Mouse (Mus musculus): Measurements from ENCODE around the gene Hpcal1. TPM values are rescaled to one million over a fixed set of nuclear protein-coding genes. Genes with fewer than 3 reads are reported as not detected.

The Hpcal1 gene
- polyA plus RNA-seq, 1 experiment from 2014 or later: 64.1 TPM

DNA sequence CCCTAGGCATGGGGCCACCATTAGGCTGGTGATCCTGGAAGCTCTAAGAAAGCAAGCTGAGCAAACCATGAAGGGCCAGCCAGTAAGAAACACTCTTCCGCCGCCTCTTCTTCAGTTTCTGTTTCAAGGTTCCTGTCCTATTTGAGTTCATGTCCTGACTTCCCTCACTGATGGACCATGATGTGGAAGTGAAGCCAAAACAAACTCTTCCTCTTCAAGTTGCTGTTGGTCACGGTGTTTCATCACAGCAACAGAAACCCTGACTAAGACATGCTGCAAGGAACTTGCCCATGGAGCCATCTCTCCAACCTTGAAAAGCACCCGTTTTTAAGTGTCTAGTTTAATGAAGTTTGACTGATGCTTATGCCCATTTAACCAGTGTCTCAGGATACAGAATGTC lies 11.1 kb upstream of the Hpcal1 start:
- Histone ChIP-seq H3K27me3 (ENCODE audit: control insufficient read depth, insufficient read depth, low read length) (no peaks in the 10 kb centered on the region), H3K4me1 (ENCODE audit: control insufficient read depth, insufficient read depth, low read length) (no peaks in the 10 kb centered on the region), H3K4me3 (replicated peaks; ENCODE audit: low read length) (no peak overlapping the region), H3K36me3 (ENCODE audit: control insufficient read depth, insufficient read depth, low read length) (no peaks in the 10 kb centered on the region), H3K27ac (ENCODE audit: low read length) (no peak overlapping the region), H3K9ac (ENCODE audit: low read length) (no peak overlapping the region), H3K4me2 (ENCODE audit: low read depth, low read length) (no peak overlapping the region), H3K9me3 (replicated peaks; ENCODE audit: control insufficient read depth, low read length) (no peaks in the 10 kb centered on the region)
- 77% methylated on average over 4 of the region's 4 CpGs for WGBS
- ATAC-seq (ENCODE audit: insufficient read depth, low FRiP score): no peak

GRCm38 (mm10) chr12:17682161-17682560 lies 8.5 kb upstream of the Hpcal1 start:
- Histone ChIP-seq H3K9me3 (replicated peaks; ENCODE audit: control insufficient read depth, low read length) (no peaks in the 10 kb centered on the region), H3K27me3 (ENCODE audit: control insufficient read depth, insufficient read depth, low read length) (no peaks in the 10 kb centered on the region), H3K9ac (ENCODE audit: low read length) (no peak overlapping the region), H3K4me1 (ENCODE audit: control insufficient read depth, insufficient read depth, low read length) (no peaks in the 10 kb centered on the region), H3K4me2 (ENCODE audit: low read depth, low read length) (no peak overlapping the region), H3K27ac (ENCODE audit: low read length) (no peak overlapping the region), H3K36me3 (ENCODE audit: control insufficient read depth, insufficient read depth, low read length) (no peaks in the 10 kb centered on the region), H3K4me3 (replicated peaks; ENCODE audit: low read length) (no peak overlapping the region)
- no peak for ATAC-seq (ENCODE audit: insufficient read depth, low FRiP score)
- WGBS: 78% methylated on average over 2 of the region's 2 CpGs

GRCm38 (mm10) chr12:17684315-17684714 lies 6.3 kb upstream of the Hpcal1 start:
- H3K36me3 ChIP-seq (ENCODE audit: control insufficient read depth, insufficient read depth, low read length): no peaks in the 10 kb centered on the region
- no peak overlapping the region for H3K9ac ChIP-seq (ENCODE audit: low read length)
- no peak overlapping the region for H3K4me3 ChIP-seq (replicated peaks; ENCODE audit: low read length)
- no peaks in the 10 kb centered on the region for H3K27me3 ChIP-seq (ENCODE audit: control insufficient read depth, insufficient read depth, low read length)
- no peak overlapping the region for H3K27ac ChIP-seq (ENCODE audit: low read length)
- H3K4me2 ChIP-seq (ENCODE audit: low read depth, low read length): no peak overlapping the region
- 81% methylated on average over 1 of the region's 1 CpGs for whole genome bisulfite sequencing
- no peak for ATAC-seq (ENCODE audit: insufficient read depth, low FRiP score)
- H3K9me3 ChIP-seq (replicated peaks; ENCODE audit: control insufficient read depth, low read length): no peaks in the 10 kb centered on the region
- H3K4me1 ChIP-seq (ENCODE audit: control insufficient read depth, insufficient read depth, low read length): no peaks in the 10 kb centered on the region

GRCm38 (mm10) chr12:17686116-17686515 lies 4.5 kb upstream of the Hpcal1 start:
- H3K4me2 ChIP-seq (ENCODE audit: low read depth, low read length): no peak overlapping the region
- no peaks in the 10 kb centered on the region for H3K4me1 ChIP-seq (ENCODE audit: control insufficient read depth, insufficient read depth, low read length)
- ATAC-seq (ENCODE audit: insufficient read depth, low FRiP score): no peak
- H3K4me3 ChIP-seq (replicated peaks; ENCODE audit: low read length): no peak overlapping the region
- no peaks in the 10 kb centered on the region for H3K36me3 ChIP-seq (ENCODE audit: control insufficient read depth, insufficient read depth, low read length)
- 55% methylated on average over 2 of the region's 2 CpGs for WGBS
- H3K27me3 ChIP-seq (ENCODE audit: control insufficient read depth, insufficient read depth, low read length): no peaks in the 10 kb centered on the region
- H3K27ac ChIP-seq (ENCODE audit: low read length): no peak overlapping the region
- H3K9ac ChIP-seq (ENCODE audit: low read length): no peak overlapping the region
- no peaks in the 10 kb centered on the region for H3K9me3 ChIP-seq (replicated peaks; ENCODE audit: control insufficient read depth, low read length)

- no peaks in the 10 kb centered on the region for H3K27me3 ChIP-seq (ENCODE audit: control insufficient read depth, insufficient read depth, low read length)
- ATAC-seq (ENCODE audit: insufficient read depth, low FRiP score): no peak
- no peak overlapping the region for H3K9ac ChIP-seq (ENCODE audit: low read length)
- peaks cover 13% of the 10 kb centered on the region for H3K4me1 ChIP-seq (ENCODE audit: control insufficient read depth, insufficient read depth, low read length)
- H3K36me3 ChIP-seq (ENCODE audit: control insufficient read depth, insufficient read depth, low read length): no peaks in the 10 kb centered on the region
- WGBS: 94% methylated on average over 3 of the region's 3 CpGs
- no peak overlapping the region for H3K4me3 ChIP-seq (replicated peaks; ENCODE audit: low read length)
- H3K4me2 ChIP-seq (ENCODE audit: low read depth, low read length): no peak overlapping the region
- H3K9me3 ChIP-seq (replicated peaks; ENCODE audit: control insufficient read depth, low read length): no peaks in the 10 kb centered on the region
- H3K27ac ChIP-seq (ENCODE audit: low read length): no peak overlapping the region
These were observed 1.7 kb upstream of the Hpcal1 start for GRCm38 (mm10) chr12:17688913-17689312.

GRCm38 (mm10) chr12:17689931-17690563 lies 609 bp upstream of the Hpcal1 start:
- WGBS: 14% methylated on average over 15 of the region's 20 CpGs

DNA sequence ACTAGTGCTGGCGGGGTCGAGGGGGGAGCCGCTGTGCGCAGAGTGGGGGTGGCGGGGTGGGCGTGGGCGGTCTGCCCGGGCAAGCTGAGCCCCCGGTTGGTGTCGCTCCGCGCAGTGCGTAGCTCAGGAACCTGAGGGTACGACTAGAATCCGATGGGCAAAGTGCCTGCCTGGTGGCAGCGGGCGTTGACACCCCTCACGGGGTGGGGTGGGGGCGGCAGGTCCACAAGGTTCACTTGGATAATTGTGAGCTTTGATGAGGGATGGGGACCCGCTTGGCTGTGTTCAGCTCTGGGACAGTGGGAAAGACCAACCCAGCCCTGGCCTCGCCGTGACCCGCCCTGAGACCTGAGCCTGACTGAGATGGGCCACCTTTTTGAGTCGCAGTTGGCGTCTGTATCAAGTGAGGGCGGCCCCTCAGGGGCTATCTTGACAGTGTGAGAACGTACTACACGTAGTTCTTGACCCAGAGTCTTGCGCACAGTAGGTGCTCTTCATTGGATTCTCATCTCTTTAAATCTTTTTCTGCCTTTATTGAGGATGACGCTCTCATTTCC lies 742 bp downstream of the Hpcal1 start:
- Histone ChIP-seq H3K9ac (ENCODE audit: low read length) (peak overlapping the region; percentile 76), H3K27ac (ENCODE audit: low read length) (peak overlapping the region; percentile 65), H3K27me3 (ENCODE audit: control insufficient read depth, insufficient read depth, low read length) (no peaks in the 10 kb centered on the region), H3K9me3 (replicated peaks; ENCODE audit: control insufficient read depth, low read length) (no peaks in the 10 kb centered on the region), H3K36me3 (ENCODE audit: control insufficient read depth, insufficient read depth, low read length) (no peaks in the 10 kb centered on the region), H3K4me2 (ENCODE audit: low read depth, low read length) (peak overlapping the region; percentile 91), H3K4me1 (ENCODE audit: control insufficient read depth, insufficient read depth, low read length) (peaks cover 25% of the 10 kb centered on the region), H3K4me3 (replicated peaks; ENCODE audit: low read length) (peak overlapping the region; percentile 63)
- no peak for ATAC-seq (ENCODE audit: insufficient read depth, low FRiP score)
- under 1% methylated on average over 30 of the region's 30 CpGs for WGBS

More at GRCm38 (mm10) chr12:17689931-17690563, 609 bp upstream of the Hpcal1 start:
- Histone ChIP-seq H3K4me3 (replicated peaks; ENCODE audit: low read length) (peak overlapping the region; percentile 63), H3K4me1 (ENCODE audit: control insufficient read depth, insufficient read depth, low read length) (peaks cover 23% of the 10 kb centered on the region), H3K9me3 (replicated peaks; ENCODE audit: control insufficient read depth, low read length) (no peaks in the 10 kb centered on the region), H3K36me3 (ENCODE audit: control insufficient read depth, insufficient read depth, low read length) (no peaks in the 10 kb centered on the region), H3K27ac (ENCODE audit: low read length) (peak overlapping the region; percentile 65), H3K4me2 (ENCODE audit: low read depth, low read length) (peak overlapping the region; percentile 91), H3K27me3 (ENCODE audit: control insufficient read depth, insufficient read depth, low read length) (no peaks in the 10 kb centered on the region), H3K9ac (ENCODE audit: low read length) (peak overlapping the region; percentile 76)
- ATAC-seq (ENCODE audit: insufficient read depth, low FRiP score): peak; percentile 86

GRCm38 (mm10) chr12:17691891-17692321 lies 1.2 kb downstream of the Hpcal1 start:
- ATAC-seq (ENCODE audit: insufficient read depth, low FRiP score): no peak
- peaks cover 25% of the 10 kb centered on the region for H3K4me1 ChIP-seq (ENCODE audit: control insufficient read depth, insufficient read depth, low read length)
- no peaks in the 10 kb centered on the region for H3K9me3 ChIP-seq (replicated peaks; ENCODE audit: control insufficient read depth, low read length)
- H3K27ac ChIP-seq (ENCODE audit: low read length): peak overlapping the region; percentile 65; the same call in 1 of the 2 replicates
- WGBS: 2% methylated on average over 23 of the region's 23 CpGs
- no peaks in the 10 kb centered on the region for H3K27me3 ChIP-seq (ENCODE audit: control insufficient read depth, insufficient read depth, low read length)
- H3K4me2 ChIP-seq (ENCODE audit: low read depth, low read length): peak overlapping the region; percentile 91
- peak overlapping the region; percentile 76 for H3K9ac ChIP-seq (ENCODE audit: low read length)
- peak overlapping the region; percentile 63 for H3K4me3 ChIP-seq (replicated peaks; ENCODE audit: low read length)
- no peaks in the 10 kb centered on the region for H3K36me3 ChIP-seq (ENCODE audit: control insufficient read depth, insufficient read depth, low read length)

DNA sequence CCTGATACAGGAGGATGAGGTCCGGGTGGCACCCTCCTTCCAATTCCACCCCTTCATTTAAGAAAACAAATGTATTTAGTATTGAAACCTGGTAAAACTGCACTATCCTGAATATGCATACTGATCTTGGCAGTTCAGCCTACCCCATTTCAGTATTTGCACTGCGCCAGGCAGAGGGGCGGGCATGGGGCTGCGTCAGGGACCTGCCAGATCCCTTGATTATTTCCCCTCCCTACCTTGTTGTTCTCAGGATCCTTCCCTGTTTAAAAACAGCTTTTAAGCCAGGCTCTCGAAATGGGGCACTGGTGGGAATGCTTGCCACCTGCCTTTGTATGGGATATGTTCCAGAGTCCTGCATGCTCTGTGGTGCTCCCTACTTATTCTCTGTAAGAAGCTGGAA lies 1.7 kb downstream of the Hpcal1 start:
- Histone ChIP-seq H3K4me3 (replicated peaks; ENCODE audit: low read length) (peak overlapping the region; percentile 63), H3K9ac (ENCODE audit: low read length) (peak overlapping the region; percentile 76), H3K36me3 (ENCODE audit: control insufficient read depth, insufficient read depth, low read length) (no peaks in the 10 kb centered on the region), H3K27ac (ENCODE audit: low read length) (peak overlapping the region; percentile 65; the same call in 1 of the 2 replicates), H3K27me3 (ENCODE audit: control insufficient read depth, insufficient read depth, low read length) (no peaks in the 10 kb centered on the region), H3K4me2 (ENCODE audit: low read depth, low read length) (peak overlapping the region; percentile 91), H3K9me3 (replicated peaks; ENCODE audit: control insufficient read depth, low read length) (no peaks in the 10 kb centered on the region), H3K4me1 (ENCODE audit: control insufficient read depth, insufficient read depth, low read length) (peaks cover 25% of the 10 kb centered on the region)
- WGBS: 33% methylated on average over 5 of the region's 5 CpGs
- no peak for ATAC-seq (ENCODE audit: insufficient read depth, low FRiP score)
